Mouse (Mus musculus): ENCODE measurements around the gene A730015C16Rik.

DNA sequence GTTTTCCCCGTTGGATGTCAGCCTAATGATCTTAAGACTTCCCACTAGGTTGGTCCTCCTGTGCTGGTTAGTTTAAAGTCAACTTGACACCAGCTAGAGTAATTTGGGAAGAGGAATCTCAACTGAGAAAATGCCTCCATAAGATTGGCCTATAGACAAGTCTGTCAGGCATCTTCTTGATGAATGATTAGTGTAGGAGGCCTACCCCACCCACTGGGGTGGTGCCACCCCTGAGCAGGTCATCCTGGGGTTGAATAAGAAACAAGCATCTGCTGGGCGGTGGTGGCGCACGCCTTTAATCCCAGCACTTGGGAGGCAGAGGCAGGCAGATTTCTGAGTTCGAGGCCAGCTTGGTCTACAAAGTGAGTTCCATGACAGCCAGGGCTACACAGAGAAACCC lies 25.3 kb upstream of the A730015C16Rik start:
- TF ChIP-seq FLI1 (IDR thresholded peaks at IDR 0.05; ENCODE audit: low read length) = no peak
- TF ChIP-seq GATA1 (IDR thresholded peaks at IDR 0.05; ENCODE audit: borderline replicate concordance, low read length) = no peak

Data from megakaryocyte, embryonic 14.5 days (primary cell).